Mouse (Mus musculus): ENCODE data around the gene Zfp553. TPM values are rescaled to one million over a fixed set of nuclear protein-coding genes. Genes with fewer than 3 reads are reported as not detected.

Gene Zfp553
- polyA plus RNA-seq, 1 experiment from 2014 or later, result 24.3 TPM

DNA sequence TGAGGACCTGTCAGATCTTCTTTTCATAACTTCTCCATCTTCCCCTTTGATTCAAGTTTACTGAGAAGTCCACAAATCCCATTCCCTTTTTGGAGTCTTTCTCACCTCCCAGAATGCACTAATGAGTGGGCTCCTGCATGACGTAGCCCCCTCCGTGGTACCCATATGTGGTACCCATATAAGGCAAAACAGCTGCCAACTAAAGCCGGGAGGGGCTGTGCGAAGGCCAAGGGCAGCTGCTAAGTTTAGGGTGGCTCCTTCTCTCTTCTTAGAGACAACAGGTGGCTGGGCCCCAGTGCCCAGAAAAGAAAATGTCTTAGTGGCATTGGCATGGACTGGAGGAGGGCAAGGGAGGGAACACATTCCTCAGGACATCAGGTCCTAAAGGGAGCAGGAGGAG lies 22.6 kb upstream of the Zfp553 start:
- WGBS, result 80% methylated on average over 4 of the region's 4 CpGs
- H3K4me1 ChIP-seq (ENCODE audit: insufficient read depth), result peaks cover 7% of the 10 kb centered on the region
- DNase-seq (no peak), ATAC-seq (ENCODE audit: insufficient read depth) (no peak)
- H3K4me2 ChIP-seq, result no peak overlapping the region
- H3K9ac ChIP-seq, result no peak overlapping the region
- H3K9me3 ChIP-seq (ENCODE audit: low read depth, low read length), result no peaks in the 10 kb centered on the region
- H3K27me3 ChIP-seq (ENCODE audit: insufficient read depth, low read length), result peaks cover 4% of the 10 kb centered on the region; the same call in 1 of the 2 replicates
- peaks cover 1% of the 10 kb centered on the region; the same call in 1 of the 2 replicates for H3K36me3 ChIP-seq (ENCODE audit: insufficient read depth)
- no peak overlapping the region for H3K27ac ChIP-seq (ENCODE audit: low read depth)
- no peak for TF ChIP-seq CTCF (IDR thresholded peaks at IDR 0.05; ENCODE audit: low read depth)
- no peak overlapping the region for H3K4me3 ChIP-seq (ENCODE audit: low read depth, low read length)

- Histone ChIP-seq H3K36me3 (ENCODE audit: insufficient read depth) (no peaks in the 10 kb centered on the region), H3K4me3 (ENCODE audit: low read depth, low read length) (no peak overlapping the region), H3K27ac (ENCODE audit: low read depth) (no peak overlapping the region), H3K4me1 (ENCODE audit: insufficient read depth) (peaks cover 7% of the 10 kb centered on the region; the same call in 1 of the 2 replicates), H3K9ac (no peak overlapping the region), H3K27me3 (ENCODE audit: insufficient read depth, low read length) (peaks cover 4% of the 10 kb centered on the region; the same call in 1 of the 2 replicates), H3K4me2 (no peak overlapping the region), H3K9me3 (ENCODE audit: low read depth, low read length) (no peaks in the 10 kb centered on the region)
- WGBS, result 74% methylated on average over 5 of the region's 5 CpGs
- no peak for ATAC-seq (ENCODE audit: insufficient read depth)
- no peak for TF ChIP-seq CTCF (IDR thresholded peaks at IDR 0.05; ENCODE audit: low read depth)
- no peak for DNase-seq
Measured at GRCm38 (mm10) chr7:127211014-127211745, 21.7 kb upstream of the Zfp553 start.

- DNase-seq, result no peak
- 84% methylated on average over 12 of the region's 12 CpGs for WGBS
- Histone ChIP-seq H3K36me3 (ENCODE audit: insufficient read depth) (no peaks in the 10 kb centered on the region), H3K27me3 (ENCODE audit: insufficient read depth, low read length) (peaks cover 4% of the 10 kb centered on the region; the same call in 1 of the 2 replicates), H3K27ac (ENCODE audit: low read depth) (no peak overlapping the region), H3K4me3 (ENCODE audit: low read depth, low read length) (no peak overlapping the region), H3K4me1 (ENCODE audit: insufficient read depth) (no peaks in the 10 kb centered on the region; the same call in 1 of the 2 replicates), H3K9me3 (ENCODE audit: low read depth, low read length) (no peaks in the 10 kb centered on the region), H3K4me2 (no peak overlapping the region), H3K9ac (no peak overlapping the region)
- ATAC-seq (ENCODE audit: insufficient read depth), result no peak
- no peak for TF ChIP-seq CTCF (IDR thresholded peaks at IDR 0.05; ENCODE audit: low read depth)
Measured at GRCm38 (mm10) chr7:127212432-127213250, 20.2 kb upstream of the Zfp553 start.

- no peaks in the 10 kb centered on the region for H3K36me3 ChIP-seq (ENCODE audit: insufficient read depth)
- TF ChIP-seq CTCF (IDR thresholded peaks at IDR 0.05; ENCODE audit: low read depth), result peak; percentile 63
- no peaks in the 10 kb centered on the region; the same call in 1 of the 2 replicates for H3K4me1 ChIP-seq (ENCODE audit: insufficient read depth)
- H3K4me2 ChIP-seq, result no peak overlapping the region
- DNase-seq (peak; percentile 55), ATAC-seq (ENCODE audit: insufficient read depth) (no peak)
- H3K27me3 ChIP-seq (ENCODE audit: insufficient read depth, low read length), result peaks cover 4% of the 10 kb centered on the region; the same call in 1 of the 2 replicates
- H3K9me3 ChIP-seq (ENCODE audit: low read depth, low read length), result no peaks in the 10 kb centered on the region
- H3K27ac ChIP-seq (ENCODE audit: low read depth), result no peak overlapping the region
- H3K9ac ChIP-seq, result no peak overlapping the region
- H3K4me3 ChIP-seq (ENCODE audit: low read depth, low read length), result no peak overlapping the region
- 34% methylated on average over 7 of the region's 7 CpGs for WGBS
Measured at GRCm38 (mm10) chr7:127213485-127213884, 19.4 kb upstream of the Zfp553 start.

GRCm38 (mm10) chr7:127213930-127214329 lies 18.9 kb upstream of the Zfp553 start:
- H3K9ac ChIP-seq, result no peak overlapping the region
- no peaks in the 10 kb centered on the region for H3K9me3 ChIP-seq (ENCODE audit: low read depth, low read length)
- no peak for ATAC-seq (ENCODE audit: insufficient read depth)
- H3K4me2 ChIP-seq, result no peak overlapping the region
- H3K36me3 ChIP-seq (ENCODE audit: insufficient read depth), result no peaks in the 10 kb centered on the region
- peaks cover 4% of the 10 kb centered on the region; the same call in 1 of the 2 replicates for H3K27me3 ChIP-seq (ENCODE audit: insufficient read depth, low read length)
- H3K27ac ChIP-seq (ENCODE audit: low read depth), result no peak overlapping the region
- H3K4me1 ChIP-seq (ENCODE audit: insufficient read depth), result no peaks in the 10 kb centered on the region; the same call in 1 of the 2 replicates
- WGBS, result 53% methylated on average over 12 of the region's 12 CpGs
- DNase-seq, result no peak
- no peak for TF ChIP-seq CTCF (IDR thresholded peaks at IDR 0.05; ENCODE audit: low read depth)
- no peak overlapping the region for H3K4me3 ChIP-seq (ENCODE audit: low read depth, low read length)

- peak overlapping the region; percentile 47; the same call in 1 of the 2 replicates for H3K9ac ChIP-seq
- peak; percentile 25 for DNase-seq
- H3K4me3 ChIP-seq (ENCODE audit: low read depth, low read length), result peak overlapping the region; percentile 33; the same call in 1 of the 2 replicates
- no peak for TF ChIP-seq CTCF (IDR thresholded peaks at IDR 0.05; ENCODE audit: low read depth)
- WGBS, result 31% methylated on average over 21 of the region's 21 CpGs
- H3K27me3 ChIP-seq (ENCODE audit: insufficient read depth, low read length), result peaks cover 4% of the 10 kb centered on the region; the same call in 1 of the 2 replicates
- no peak for ATAC-seq (ENCODE audit: insufficient read depth)
- H3K36me3 ChIP-seq (ENCODE audit: insufficient read depth), result no peaks in the 10 kb centered on the region
- no peak overlapping the region for H3K27ac ChIP-seq (ENCODE audit: low read depth)
- no peaks in the 10 kb centered on the region; the same call in 1 of the 2 replicates for H3K4me1 ChIP-seq (ENCODE audit: insufficient read depth)
- no peaks in the 10 kb centered on the region for H3K9me3 ChIP-seq (ENCODE audit: low read depth, low read length)
- H3K4me2 ChIP-seq, result peak overlapping the region; percentile 62
Measured at GRCm38 (mm10) chr7:127214521-127214920, 18.3 kb upstream of the Zfp553 start.

Data from lung, embryonic 14.5 days (tissue).